Mouse (Mus musculus): ENCODE data around the gene Gm49393. TPM values are rescaled to one million over a fixed set of nuclear protein-coding genes. Genes with fewer than 3 reads are reported as not detected.

Gm49393 gene
- total and polyA plus RNA-seq, 3 experiments = not detected

GRCm38 (mm10) chr13:60892301-60892700, 43.1 kb downstream of the Gm49393 start:
- TF ChIP-seq MAZ (IDR thresholded peaks at IDR 0.05; ENCODE audit: low read depth, low read length) (no peak), MEF2A (IDR thresholded peaks at IDR 0.05; ENCODE audit: borderline replicate concordance, low read depth, low read length) (no peak), MAX (IDR thresholded peaks at IDR 0.05; ENCODE audit: low read length) (no peak), ZC3H11A (IDR thresholded peaks at IDR 0.05; ENCODE audit: low read depth, low read length) (no peak)
- H3K4me2 ChIP-seq (ENCODE audit: insufficient read depth, low read depth, poor library complexity, severe bottlenecking) = no peak overlapping the region
- in situ Hi-C loops (cut with MboI; ENCODE audit: low pct_ligation_motif_present, low pct_unique_long_range_greater_than_20kb, low sequenced_read_pairs) (no loop called here), dilution Hi-C loops (cut with MboI; ENCODE audit: extremely low pct_ligation_motif_present, extremely low pct_unique_long_range_greater_than_20kb, low sequenced_read_pairs) (no loop called here)
- no peaks in the 10 kb centered on the region for H3K27me3 ChIP-seq (replicated peaks)
- H3K9ac ChIP-seq (ENCODE audit: insufficient read depth, low read depth) = no peak overlapping the region
- peaks cover 33% of the 10 kb centered on the region for H3K9me3 ChIP-seq (replicated peaks; ENCODE audit: low read length)
- DNase-seq (ENCODE audit: extremely low read depth) = no peak
- no peaks in the 10 kb centered on the region for H3K4me1 ChIP-seq (ENCODE audit: control insufficient read depth in 1 of 2, insufficient read depth in 2 of 2)
- no peaks in the 10 kb centered on the region for H3K36me3 ChIP-seq (replicated peaks in 1 of 2; ENCODE audit: control insufficient read depth in 1 of 2, insufficient read depth in 1 of 2, low read length in 1 of 2)
- H3K4me3 ChIP-seq (replicated peaks in 1 of 3; ENCODE audit: low read depth in 2 of 3, low read length in 2 of 3, poor library complexity in 1 of 3) = no peak overlapping the region
- H3K27ac ChIP-seq (ENCODE audit: insufficient read depth, low read depth) = no peak overlapping the region
- no peaks in the 10 kb centered on the region for H3K79me2 ChIP-seq (replicated peaks; ENCODE audit: control insufficient read depth, extremely low read depth, insufficient read depth, poor library complexity, severe bottlenecking)

GRCm38 (mm10) chr13:60864281-60864680, 71.1 kb downstream of the Gm49393 start, which contains the start of gene 4930486L24Rik:
TSS of gene 4930486L24Rik (minus strand) at chr13:60864475.
- Histone ChIP-seq H3K9ac (ENCODE audit: insufficient read depth, low read depth) (no peak within 1 kb of the TSS), H3K4me2 (ENCODE audit: insufficient read depth, low read depth, poor library complexity, severe bottlenecking) (no peak within 1 kb of the TSS), H3K9me3 (replicated peaks; ENCODE audit: low read length) (peaks cover 36% of the 10 kb centered on the region), H3K4me3 (replicated peaks in 1 of 3; ENCODE audit: low read depth in 2 of 3, low read length in 2 of 3, poor library complexity in 1 of 3) (no peak within 1 kb of the TSS), H3K36me3 (replicated peaks in 1 of 2; ENCODE audit: control insufficient read depth in 1 of 2, insufficient read depth in 1 of 2, low read length in 1 of 2) (no peaks in the 10 kb centered on the region), H3K79me2 (replicated peaks; ENCODE audit: control insufficient read depth, extremely low read depth, insufficient read depth, poor library complexity, severe bottlenecking) (no peaks in the 10 kb centered on the region), H3K4me1 (ENCODE audit: control insufficient read depth in 1 of 2, insufficient read depth in 2 of 2) (no peaks in the 10 kb centered on the region), H3K27me3 (replicated peaks) (no peaks in the 10 kb centered on the region), H3K27ac (ENCODE audit: insufficient read depth, low read depth) (no peak within 1 kb of the TSS; the same call in 1 of the 2 replicates)
- dilution Hi-C loops (cut with MboI; ENCODE audit: extremely low pct_ligation_motif_present, extremely low pct_unique_long_range_greater_than_20kb, low sequenced_read_pairs) (no loop called here), in situ Hi-C loops (cut with MboI; ENCODE audit: low pct_ligation_motif_present, low pct_unique_long_range_greater_than_20kb, low sequenced_read_pairs) (no loop called here)
- DNase-seq (ENCODE audit: extremely low read depth) = no peak
- TF ChIP-seq MXI1 (IDR thresholded peaks at IDR 0.05; ENCODE audit: low read depth, low read length) = no peak
- no peak for TF ChIP-seq SIN3A (IDR thresholded peaks at IDR 0.05; ENCODE audit: low read length)
- no peak for TF ChIP-seq ZC3H11A (IDR thresholded peaks at IDR 0.05; ENCODE audit: low read depth, low read length)
- no peak for TF ChIP-seq MAX (IDR thresholded peaks at IDR 0.05; ENCODE audit: low read length)
- no peak for TF ChIP-seq SMC3 (IDR thresholded peaks at IDR 0.05; ENCODE audit: low read depth, low read length)
- TF ChIP-seq POLR2AphosphoS2 (IDR thresholded peaks at IDR 0.05; ENCODE audit: low read depth, low read length) = no peak
- no peak for TF ChIP-seq IRF4 (IDR thresholded peaks at IDR 0.05; ENCODE audit: low read depth, low read length)
- no peak for TF ChIP-seq HCFC1 (IDR thresholded peaks at IDR 0.05; ENCODE audit: low read depth, low read length)
- no peak for TF ChIP-seq ZMIZ1 (IDR thresholded peaks at IDR 0.05; ENCODE audit: low read depth, low read length)
- no peak for TF ChIP-seq MEF2A (IDR thresholded peaks at IDR 0.05; ENCODE audit: borderline replicate concordance, low read depth, low read length)
- no peak for TF ChIP-seq NELFE (IDR thresholded peaks at IDR 0.05; ENCODE audit: low read depth, low read length)
- no peak for TF ChIP-seq UBTF (IDR thresholded peaks at IDR 0.05; ENCODE audit: low read depth, low read length)
- TF ChIP-seq E2F4 (IDR thresholded peaks at IDR 0.05; ENCODE audit: insufficient replicate concordance, low read depth, low read length) = no peak
- no peak for TF ChIP-seq RAD21 (IDR thresholded peaks at IDR 0.05; ENCODE audit: low read depth, low read length)
- no peak for TF ChIP-seq RCOR1 (conservative IDR thresholded peaks at IDR 0.05; ENCODE audit: low read depth, low read length)
- no peak for TF ChIP-seq CTCF (conservative IDR thresholded peaks at IDR 0.05 in 1 of 2, IDR thresholded peaks at IDR 0.05 in 1 of 2; ENCODE audit: low read depth in 2 of 2, low read length in 2 of 2)
